Mouse (Mus musculus): ENCODE measurements at regions not wholly inside any gene's neighbourhood (a gene's known extent, or its start where the extent isn't known, plus 50 kb on each side); places are given as distances from the start of the nearest gene placed in this dataset.

- Histone ChIP-seq H3K4me1 (ENCODE audit: insufficient read depth, low read depth, low read length) (no peaks in the 10 kb centered on the region), H3K27me3 (ENCODE audit: insufficient read depth, low read length) (no peaks in the 10 kb centered on the region), H3K4me3 (ENCODE audit: low read depth, low read length) (no peak overlapping the region), H3K9me3 (replicated peaks) (peaks cover 8% of the 10 kb centered on the region), H3K36me3 (replicated peaks) (no peaks in the 10 kb centered on the region)
- ATAC-seq (ENCODE audit: extremely low read depth, insufficient number of reproducible peaks, low FRiP score, poor library complexity, severe bottlenecking) (no peak), DNase-seq (ENCODE audit: low spot score) (no peak)
- no peak for TF ChIP-seq GATA2 (IDR thresholded peaks at IDR 0.05; ENCODE audit: borderline replicate concordance, low read depth, low read length)
- no peak for TF ChIP-seq POLR2AphosphoS5 (IDR thresholded peaks at IDR 0.05; ENCODE audit: insufficient replicate concordance, low read depth, low read length)
- TF ChIP-seq CTCF (IDR thresholded peaks at IDR 0.05; ENCODE audit: low read depth, low read length) = no peak
- no peak for TF ChIP-seq TAL1 (conservative IDR thresholded peaks at IDR 0.05; ENCODE audit: low read depth, low read length)
- no peak for TF ChIP-seq GATA1 (IDR thresholded peaks at IDR 0.05; ENCODE audit: borderline replicate concordance, low read length)
These were observed 130.1 kb upstream of the Btg1 start for GRCm38 (mm10) chr10:96486724-96487123.

DNA sequence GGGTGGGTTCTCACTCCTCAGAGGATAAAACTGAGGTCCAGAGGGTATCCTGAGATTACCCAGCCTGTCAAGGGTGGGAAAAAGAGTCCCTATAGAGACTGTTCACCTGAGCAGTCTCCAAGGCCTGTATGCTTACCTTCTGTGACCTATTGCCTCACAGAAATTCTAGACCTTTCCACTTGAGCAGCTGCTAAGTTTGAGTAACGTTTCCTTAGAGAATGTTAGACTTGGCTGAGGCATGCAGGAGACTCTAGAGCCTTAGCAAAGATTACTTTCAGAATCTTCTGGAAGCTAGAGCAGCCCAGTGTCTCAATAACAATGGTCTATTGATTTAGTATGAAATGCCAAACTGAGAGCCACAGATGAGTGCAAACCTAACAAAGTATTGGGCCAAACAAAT, 123.1 kb upstream of the Btg1 start:
- Histone ChIP-seq H3K4me3 (ENCODE audit: low read depth, low read length) (no peak overlapping the region), H3K4me1 (ENCODE audit: insufficient read depth, low read depth, low read length) (no peaks in the 10 kb centered on the region), H3K27me3 (ENCODE audit: insufficient read depth, low read length) (no peaks in the 10 kb centered on the region), H3K9me3 (replicated peaks) (peaks cover 13% of the 10 kb centered on the region), H3K36me3 (replicated peaks) (no peaks in the 10 kb centered on the region)
- TF ChIP-seq GATA1 (IDR thresholded peaks at IDR 0.05; ENCODE audit: borderline replicate concordance, low read length) = no peak
- no peak for TF ChIP-seq CTCF (IDR thresholded peaks at IDR 0.05; ENCODE audit: low read depth, low read length)
- no peak for TF ChIP-seq POLR2AphosphoS5 (IDR thresholded peaks at IDR 0.05; ENCODE audit: insufficient replicate concordance, low read depth, low read length)
- no peak for TF ChIP-seq TAL1 (conservative IDR thresholded peaks at IDR 0.05; ENCODE audit: low read depth, low read length)
- TF ChIP-seq GATA2 (IDR thresholded peaks at IDR 0.05; ENCODE audit: borderline replicate concordance, low read depth, low read length) = no peak
- no peak for DNase-seq (ENCODE audit: low spot score)
- no peak for ATAC-seq (ENCODE audit: extremely low read depth, insufficient number of reproducible peaks, low FRiP score, poor library complexity, severe bottlenecking)

DNA sequence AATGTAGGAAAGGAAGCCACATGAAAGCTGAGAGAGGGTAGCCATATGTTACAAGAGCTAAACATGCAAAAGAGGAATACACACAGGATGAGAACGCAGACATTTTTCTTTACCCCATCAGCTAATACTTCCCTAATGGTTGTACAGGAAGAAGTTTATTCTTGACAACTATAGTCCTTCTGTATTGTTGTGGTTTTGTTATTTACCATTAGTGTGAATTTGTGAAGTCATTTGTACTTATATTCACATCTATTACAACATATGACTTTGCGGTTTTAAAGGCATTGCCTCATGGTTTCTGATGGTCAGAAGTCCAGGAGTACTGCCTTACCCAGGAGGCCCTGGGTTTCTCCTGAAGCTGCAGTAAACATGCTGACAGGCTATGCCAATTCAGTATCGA, 120.1 kb upstream of the Btg1 start:
- DNase-seq (ENCODE audit: low spot score) = no peak
- TF ChIP-seq GATA2 (IDR thresholded peaks at IDR 0.05; ENCODE audit: borderline replicate concordance, low read depth, low read length) (no peak), POLR2AphosphoS5 (IDR thresholded peaks at IDR 0.05; ENCODE audit: insufficient replicate concordance, low read depth, low read length) (no peak), TAL1 (conservative IDR thresholded peaks at IDR 0.05; ENCODE audit: low read depth, low read length) (no peak), CTCF (IDR thresholded peaks at IDR 0.05; ENCODE audit: low read depth, low read length) (no peak)
- no peak for ATAC-seq (ENCODE audit: extremely low read depth, insufficient number of reproducible peaks, low FRiP score, poor library complexity, severe bottlenecking)
- H3K36me3 ChIP-seq (replicated peaks) = no peaks in the 10 kb centered on the region
- no peaks in the 10 kb centered on the region for H3K27me3 ChIP-seq (ENCODE audit: insufficient read depth, low read length)
- H3K9me3 ChIP-seq (replicated peaks) = peaks cover 16% of the 10 kb centered on the region
- no peak overlapping the region for H3K4me3 ChIP-seq (ENCODE audit: low read depth, low read length)
- H3K4me1 ChIP-seq (ENCODE audit: insufficient read depth, low read depth, low read length) = no peaks in the 10 kb centered on the region

DNA sequence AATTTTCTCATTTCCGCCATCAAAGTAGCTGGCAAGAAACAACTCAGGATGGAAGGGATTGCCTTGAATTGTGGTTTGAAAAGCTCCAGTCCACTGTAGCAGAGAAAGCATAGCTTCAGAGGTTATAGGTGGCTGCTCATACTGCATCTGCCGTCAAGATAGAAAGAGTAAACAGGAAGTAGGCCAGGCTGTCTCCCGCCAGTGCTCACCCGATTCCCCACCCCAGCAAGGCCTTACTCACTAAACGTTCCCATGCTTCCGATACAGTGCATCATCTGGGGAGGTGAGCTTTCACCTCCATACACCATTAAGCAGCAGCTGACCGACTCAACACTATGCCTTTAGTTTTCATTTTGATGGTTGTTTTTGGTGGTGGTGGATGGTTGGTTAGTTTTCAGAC, 119.3 kb upstream of the Btg1 start:
- H3K4me3 ChIP-seq (ENCODE audit: low read depth, low read length) = no peak overlapping the region
- H3K36me3 ChIP-seq (replicated peaks) = no peaks in the 10 kb centered on the region
- TF ChIP-seq GATA2 (IDR thresholded peaks at IDR 0.05; ENCODE audit: borderline replicate concordance, low read depth, low read length) (no peak), TAL1 (conservative IDR thresholded peaks at IDR 0.05; ENCODE audit: low read depth, low read length) (no peak), GATA1 (IDR thresholded peaks at IDR 0.05; ENCODE audit: borderline replicate concordance, low read length) (no peak), POLR2AphosphoS5 (IDR thresholded peaks at IDR 0.05; ENCODE audit: insufficient replicate concordance, low read depth, low read length) (no peak), CTCF (IDR thresholded peaks at IDR 0.05; ENCODE audit: low read depth, low read length) (no peak)
- DNase-seq (ENCODE audit: low spot score) (no peak), ATAC-seq (ENCODE audit: extremely low read depth, insufficient number of reproducible peaks, low FRiP score, poor library complexity, severe bottlenecking) (no peak)
- no peaks in the 10 kb centered on the region for H3K27me3 ChIP-seq (ENCODE audit: insufficient read depth, low read length)
- no peaks in the 10 kb centered on the region for H3K4me1 ChIP-seq (ENCODE audit: insufficient read depth, low read depth, low read length)
- H3K9me3 ChIP-seq (replicated peaks) = peaks cover 16% of the 10 kb centered on the region

GRCm38 (mm10) chr10:96499274-96499673, 117.5 kb upstream of the Btg1 start:
- no peaks in the 10 kb centered on the region for H3K27me3 ChIP-seq (ENCODE audit: insufficient read depth, low read length)
- ATAC-seq (ENCODE audit: extremely low read depth, insufficient number of reproducible peaks, low FRiP score, poor library complexity, severe bottlenecking) = no peak
- TF ChIP-seq TAL1 (conservative IDR thresholded peaks at IDR 0.05; ENCODE audit: low read depth, low read length) (no peak), GATA1 (IDR thresholded peaks at IDR 0.05; ENCODE audit: borderline replicate concordance, low read length) (no peak), GATA2 (IDR thresholded peaks at IDR 0.05; ENCODE audit: borderline replicate concordance, low read depth, low read length) (no peak), POLR2AphosphoS5 (IDR thresholded peaks at IDR 0.05; ENCODE audit: insufficient replicate concordance, low read depth, low read length) (no peak), CTCF (IDR thresholded peaks at IDR 0.05; ENCODE audit: low read depth, low read length) (no peak)
- peaks cover 19% of the 10 kb centered on the region for H3K9me3 ChIP-seq (replicated peaks)
- H3K4me3 ChIP-seq (ENCODE audit: low read depth, low read length) = no peak overlapping the region
- no peaks in the 10 kb centered on the region for H3K4me1 ChIP-seq (ENCODE audit: insufficient read depth, low read depth, low read length)
- no peak for DNase-seq (ENCODE audit: low spot score)
- no peaks in the 10 kb centered on the region for H3K36me3 ChIP-seq (replicated peaks)

DNA sequence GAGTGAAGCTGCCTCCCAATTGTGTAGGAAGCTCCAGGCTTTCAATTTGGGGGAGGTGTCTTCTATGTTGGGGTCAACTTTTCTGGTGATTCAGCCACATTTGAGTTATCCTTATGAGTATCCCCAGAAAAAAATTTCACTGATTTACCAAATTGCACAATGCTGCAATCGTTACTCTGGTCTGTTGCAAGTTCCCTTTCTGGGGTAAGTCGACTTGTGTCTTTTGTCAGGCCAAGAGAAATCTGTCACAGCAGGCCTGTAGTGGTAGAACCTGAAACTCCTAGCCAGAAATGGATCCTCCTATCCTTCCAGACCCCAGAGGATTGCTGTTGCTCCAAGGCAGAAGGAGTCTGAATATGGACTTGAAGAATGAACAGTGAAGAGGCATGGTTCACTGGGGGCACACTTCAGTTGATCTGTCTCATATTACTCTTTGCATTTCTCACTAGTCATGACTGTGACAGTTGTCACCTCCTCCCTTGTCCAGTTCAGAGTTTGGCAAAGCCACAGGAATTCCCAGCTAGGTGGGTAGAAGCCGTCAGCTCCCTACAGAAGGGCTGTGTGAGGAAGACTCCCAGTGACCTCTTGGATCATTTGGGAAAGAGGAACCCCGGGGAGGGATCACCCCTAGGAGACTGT, 114.6 kb upstream of the Btg1 start:
- no peaks in the 10 kb centered on the region for H3K27me3 ChIP-seq (ENCODE audit: insufficient read depth, low read length)
- peaks cover 18% of the 10 kb centered on the region for H3K9me3 ChIP-seq (replicated peaks)
- no peak for TF ChIP-seq POLR2AphosphoS5 (IDR thresholded peaks at IDR 0.05; ENCODE audit: insufficient replicate concordance, low read depth, low read length)
- no peak for TF ChIP-seq GATA2 (IDR thresholded peaks at IDR 0.05; ENCODE audit: borderline replicate concordance, low read depth, low read length)
- no peak for TF ChIP-seq CTCF (IDR thresholded peaks at IDR 0.05; ENCODE audit: low read depth, low read length)
- ATAC-seq (ENCODE audit: extremely low read depth, insufficient number of reproducible peaks, low FRiP score, poor library complexity, severe bottlenecking) (no peak), DNase-seq (ENCODE audit: low spot score) (no peak)
- H3K4me3 ChIP-seq (ENCODE audit: low read depth, low read length) = no peak overlapping the region
- no peaks in the 10 kb centered on the region for H3K4me1 ChIP-seq (ENCODE audit: insufficient read depth, low read depth, low read length)
- no peaks in the 10 kb centered on the region for H3K36me3 ChIP-seq (replicated peaks)
